Mouse (Mus musculus): Measurements from ENCODE around the gene Cox10.

Gene Cox10

GRCm38 (mm10) chr11:64045041-64045440 lies 34.2 kb downstream of the Cox10 start:
- no peak for DNase-seq (ENCODE audit: low read depth)

- no peak for DNase-seq (ENCODE audit: low read depth)
Measured at GRCm38 (mm10) chr11:64044024-64044423, 35.2 kb downstream of the Cox10 start.

GRCm38 (mm10) chr11:64041281-64041680 lies 38.0 kb downstream of the Cox10 start:
- DNase-seq (ENCODE audit: low read depth): no peak

GRCm38 (mm10) chr11:64039600-64039999 lies 39.7 kb downstream of the Cox10 start:
- no peak for DNase-seq (ENCODE audit: low read depth)

- peak; percentile 43 for DNase-seq (ENCODE audit: low read depth)
Measured at GRCm38 (mm10) chr11:64037471-64038125, 41.7 kb downstream of the Cox10 start.

GRCm38 (mm10) chr11:64036306-64036705 lies 43.0 kb downstream of the Cox10 start:
- DNase-seq (ENCODE audit: low read depth): no peak

GRCm38 (mm10) chr11:64035709-64036108 lies 43.6 kb downstream of the Cox10 start:
- no peak for DNase-seq (ENCODE audit: low read depth)

- no peak for DNase-seq (ENCODE audit: low read depth)
Measured at GRCm38 (mm10) chr11:64034686-64035085, 44.6 kb downstream of the Cox10 start.

- DNase-seq (ENCODE audit: low read depth): no peak
Measured at GRCm38 (mm10) chr11:64027423-64027822, 51.8 kb downstream of the Cox10 start.

GRCm38 (mm10) chr11:64025843-64026242 lies 53.4 kb downstream of the Cox10 start:
- no peak for DNase-seq (ENCODE audit: low read depth)

- DNase-seq (ENCODE audit: low read depth): no peak
Measured at GRCm38 (mm10) chr11:64024575-64024974, 54.7 kb downstream of the Cox10 start.

- no peak for DNase-seq (ENCODE audit: low read depth)
Measured at GRCm38 (mm10) chr11:64023380-64023981, 55.8 kb downstream of the Cox10 start.

GRCm38 (mm10) chr11:64022403-64023047 lies 56.7 kb downstream of the Cox10 start:
- DNase-seq (ENCODE audit: low read depth): no peak

- DNase-seq (ENCODE audit: low read depth): no peak
Measured at GRCm38 (mm10) chr11:64019235-64019634, 60.0 kb downstream of the Cox10 start.

GRCm38 (mm10) chr11:64018165-64018564 lies 61.1 kb downstream of the Cox10 start:
- DNase-seq (ENCODE audit: low read depth): no peak

GRCm38 (mm10) chr11:64015309-64015708 lies 64.0 kb downstream of the Cox10 start:
- no peak for DNase-seq (ENCODE audit: low read depth)

GRCm38 (mm10) chr11:64010724-64011496 lies 68.4 kb downstream of the Cox10 start:
- no peak for DNase-seq (ENCODE audit: low read depth)

GRCm38 (mm10) chr11:64004152-64004551 lies 75.1 kb downstream of the Cox10 start:
- DNase-seq (ENCODE audit: low read depth): no peak

GRCm38 (mm10) chr11:64003484-64003883 lies 75.8 kb downstream of the Cox10 start:
- DNase-seq (ENCODE audit: low read depth): no peak

GRCm38 (mm10) chr11:64002629-64003028 lies 76.6 kb downstream of the Cox10 start:
- DNase-seq (ENCODE audit: low read depth): no peak

GRCm38 (mm10) chr11:64001111-64001510 lies 78.2 kb downstream of the Cox10 start:
- DNase-seq (ENCODE audit: low read depth): no peak

GRCm38 (mm10) chr11:64000200-64000794 lies 79.0 kb downstream of the Cox10 start:
- DNase-seq (ENCODE audit: low read depth): no peak

Data from induced T-regulatory cell, adult 2 months (primary cell).